Mouse (Mus musculus): Measurements from ENCODE around the gene Chrm3.

The Chrm3 gene

GRCm38 (mm10) chr13:9897231-9897630 is 463.4 kb downstream of the Chrm3 start:
- no peak for DNase-seq (ENCODE audit: extremely low read depth, low read depth)

GRCm38 (mm10) chr13:9895045-9895625 is 465.5 kb downstream of the Chrm3 start:
- DNase-seq (ENCODE audit: extremely low read depth, low read depth): no peak

- no peak for DNase-seq (ENCODE audit: extremely low read depth, low read depth)
Observed at GRCm38 (mm10) chr13:9891088-9891487, 469.6 kb downstream of the Chrm3 start.

- no peak for DNase-seq (ENCODE audit: extremely low read depth, low read depth)
Observed at GRCm38 (mm10) chr13:9890460-9890859, 470.2 kb downstream of the Chrm3 start.

- no peak for DNase-seq (ENCODE audit: extremely low read depth, low read depth)
Observed at GRCm38 (mm10) chr13:9889954-9890353, 470.7 kb downstream of the Chrm3 start.

- DNase-seq (ENCODE audit: extremely low read depth, low read depth): no peak
Observed at GRCm38 (mm10) chr13:9888284-9888683, 472.4 kb downstream of the Chrm3 start.

- DNase-seq (ENCODE audit: extremely low read depth, low read depth): no peak
Observed at GRCm38 (mm10) chr13:9887261-9887660, 473.4 kb downstream of the Chrm3 start.

GRCm38 (mm10) chr13:9886465-9887135 is 474.0 kb downstream of the Chrm3 start:
- DNase-seq (ENCODE audit: extremely low read depth, low read depth): no peak

- DNase-seq (ENCODE audit: extremely low read depth, low read depth): peak; percentile 29
Observed at GRCm38 (mm10) chr13:9882362-9883282, 478.0 kb downstream of the Chrm3 start.

- no peak for DNase-seq (ENCODE audit: extremely low read depth, low read depth)
Observed at GRCm38 (mm10) chr13:9881930-9882329, 478.7 kb downstream of the Chrm3 start.

GRCm38 (mm10) chr13:9880401-9880800 is 480.2 kb downstream of the Chrm3 start:
- no peak for DNase-seq (ENCODE audit: extremely low read depth, low read depth)

- DNase-seq (ENCODE audit: extremely low read depth, low read depth): no peak
Observed at GRCm38 (mm10) chr13:9878596-9879010, 482.0 kb downstream of the Chrm3 start.

GRCm38 (mm10) chr13:9873377-9873776 is 487.3 kb downstream of the Chrm3 start:
- DNase-seq (ENCODE audit: extremely low read depth, low read depth): peak; percentile 6

- no peak for DNase-seq (ENCODE audit: extremely low read depth, low read depth)
Observed at GRCm38 (mm10) chr13:9866161-9866560, 494.5 kb downstream of the Chrm3 start.

- DNase-seq (ENCODE audit: extremely low read depth, low read depth): no peak
Observed at GRCm38 (mm10) chr13:9847515-9847914, 513.1 kb downstream of the Chrm3 start.

GRCm38 (mm10) chr13:9846543-9847434 is 513.9 kb downstream of the Chrm3 start:
- peak; percentile 9 for DNase-seq (ENCODE audit: extremely low read depth, low read depth)

GRCm38 (mm10) chr13:9834146-9834679 is 526.4 kb downstream of the Chrm3 start:
- DNase-seq (ENCODE audit: extremely low read depth, low read depth): peak; percentile 36

GRCm38 (mm10) chr13:9826227-9826626 is 534.4 kb downstream of the Chrm3 start:
- DNase-seq (ENCODE audit: extremely low read depth, low read depth): peak; percentile 16

Data from MEL-GATA-1-ER (cell line).